Mouse (Mus musculus) heart, embryonic 15.5 days (tissue): ENCODE measurements around the gene St8sia1. TPM values are rescaled to one million over a fixed set of nuclear protein-coding genes. Genes with fewer than 3 reads are reported as not detected.

Source experiments
- ATAC-seq: fragments of 200-750 bp; cut with Nextera tagmentation; replicated peaks from 2 replicates; pipeline ENCODE4 v1.8.0; 2017; ENCODE audit warnings: low read depth, moderate TSS enrichment; ENCODE audit not compliant: insufficient number of reproducible peaks, insufficient read depth, low FRiP score
- H3K27ac ChIP-seq: fragments of 300-500 bp; sonication (generic); 2 replicates; pipeline ENCODE4 v1.5.1; 2015; ENCODE audit warnings: mild to moderate bottlenecking, inconsistent platforms
- H3K27me3 ChIP-seq: fragments of 300-500 bp; sonication (generic); 2 replicates; pipeline ENCODE4 v1.6.1; 2015; ENCODE audit warnings: inconsistent platforms
- H3K36me3 ChIP-seq: fragments of 300-500 bp; sonication (generic); 2 replicates; pipeline ENCODE4 v1.6.1; 2015; ENCODE audit warnings: mild to moderate bottlenecking, inconsistent platforms
- H3K4me1 ChIP-seq: fragments of 300-500 bp; sonication (generic); replicated peaks from 2 replicates; pipeline ENCODE4 v1.6.1; 2015; ENCODE audit warnings: inconsistent platforms
- H3K4me2 ChIP-seq: fragments of 300-500 bp; sonication (generic); 2 replicates; pipeline ENCODE4 v1.6.1; 2015; ENCODE audit warnings: inconsistent platforms, mild to moderate bottlenecking, moderate library complexity
- H3K4me3 ChIP-seq: fragments of 300-500 bp; sonication (generic); 2 replicates; pipeline ENCODE4 v1.5.1; 2015; ENCODE audit warnings: mild to moderate bottlenecking, inconsistent platforms
- H3K9ac ChIP-seq: fragments of 300-500 bp; sonication (generic); 2 replicates; pipeline ENCODE4 v1.6.1; 2015; ENCODE audit warnings: mild to moderate bottlenecking, inconsistent platforms
- H3K9me3 ChIP-seq: fragments of 300-500 bp; sonication (generic); replicated peaks from 2 replicates; pipeline ENCODE4 v1.6.1; 2016; ENCODE audit warnings: inconsistent platforms
- WGBS: fragments of 180-500 bp; shearing (Covaris S2); methylation state at CpG from one replicate; pipeline ENCODE4 v1.1.7; 2015; ENCODE audit warnings: mixed read lengths; 5-methylcytosine and 5-hydroxymethylcytosine counted together
- polyA plus RNA-seq: library from polyadenylated mRNA; unstranded; fragments of >200 nt; fragmentation: Nextera tagmentation; extraction: Ambion mirVana; gene quantifications from 2 replicates; pipeline ENCODE4 v1.2.1, GENCODE M21; 2015

St8sia1 gene
- polyA plus RNA-seq, 1 experiment from 2014 or later, result 0.88 TPM

DNA sequence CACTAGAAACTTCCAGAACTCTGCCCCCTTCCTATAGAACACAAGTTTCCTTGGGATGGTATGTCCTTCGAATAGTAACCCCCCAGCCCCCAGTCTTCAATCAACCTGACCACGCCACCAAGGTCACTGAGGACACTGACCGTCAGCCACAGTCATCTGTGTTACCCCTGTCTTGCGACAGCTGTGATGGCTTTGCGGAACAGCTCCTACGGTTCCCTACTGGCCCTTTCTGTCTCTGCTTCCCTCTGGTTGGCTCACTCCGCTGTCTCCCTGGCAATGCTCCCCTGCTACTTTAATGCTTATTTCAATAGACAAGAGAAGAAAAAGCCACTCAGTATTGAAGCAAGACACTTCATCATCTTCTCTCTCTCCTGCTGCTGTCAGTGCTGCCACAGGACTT is 170.8 kb downstream of the St8sia1 start:
- ATAC-seq, result no peak
- Histone ChIP-seq H3K4me2 (no peak overlapping the region), H3K9ac (no peak overlapping the region), H3K9me3 (no peaks in the 10 kb centered on the region), H3K4me1 (peaks cover 6% of the 10 kb centered on the region; the same call in 1 of the 2 replicates), H3K27ac (no peak overlapping the region), H3K27me3 (0 out of 2 replicates have a peak, but pooled peaks cover 4% of the 10 kb centered on the region), H3K36me3 (no peaks in the 10 kb centered on the region), H3K4me3 (no peak overlapping the region)
- 38% methylated on average over 7 of the region's 7 CpGs for WGBS

DNA sequence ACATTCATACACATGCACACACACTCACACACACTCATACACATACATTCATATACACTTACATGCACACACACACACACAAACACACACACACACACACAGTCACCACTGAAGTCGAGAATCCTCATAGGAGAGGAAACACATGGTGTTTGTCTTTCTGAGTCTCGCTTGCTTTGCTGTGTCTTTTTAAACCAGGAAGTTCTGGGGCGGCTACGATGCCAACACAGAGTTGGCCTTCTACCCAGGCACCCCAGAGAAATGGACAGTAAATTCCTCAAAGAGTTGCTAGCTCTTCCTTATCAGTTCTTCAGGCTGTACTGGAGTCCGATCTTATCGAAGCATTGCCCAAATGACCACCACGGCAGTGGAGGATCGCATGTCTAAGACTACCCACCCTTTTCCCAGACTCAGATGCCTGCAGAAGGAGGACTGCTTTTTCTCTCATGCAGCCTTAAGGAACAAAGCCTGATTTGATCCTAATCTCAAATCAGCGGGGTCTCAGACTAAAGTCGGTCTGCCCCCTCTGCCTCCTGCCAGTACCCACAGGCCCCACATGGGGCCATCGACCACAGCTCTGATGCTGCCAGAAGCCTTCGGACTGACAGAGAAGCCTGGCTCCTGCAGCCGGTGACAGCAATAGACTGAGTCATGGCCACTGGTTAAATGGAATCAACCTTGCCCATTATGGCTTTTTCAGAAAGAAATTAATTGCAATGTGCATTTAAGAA is 171.8 kb downstream of the St8sia1 start:
- no peak for ATAC-seq
- WGBS, result 36% methylated on average over 13 of the region's 13 CpGs
- no peak overlapping the region for H3K4me2 ChIP-seq

DNA sequence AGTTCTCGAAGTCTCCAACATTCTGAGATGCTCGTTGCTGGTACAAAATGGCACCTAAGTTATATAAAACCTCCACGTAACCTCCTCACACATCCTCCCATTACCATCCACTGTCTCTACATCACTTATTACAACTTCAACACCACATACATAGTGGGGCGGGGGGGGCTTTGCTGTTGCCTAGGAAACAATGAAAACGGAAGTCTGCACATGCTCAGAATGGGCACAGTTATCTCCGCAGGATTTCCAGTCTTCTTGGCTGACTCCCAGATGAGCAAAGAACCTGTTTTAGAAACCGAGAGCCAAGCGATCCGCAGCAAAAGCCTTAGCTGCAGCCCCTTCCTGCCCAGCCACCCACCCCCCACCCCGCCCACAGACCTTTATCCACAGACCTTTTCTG is 174.5 kb downstream of the St8sia1 start:
- Histone ChIP-seq H3K4me3 (no peak overlapping the region), H3K27me3 (0 out of 2 replicates have a peak, but pooled peaks cover 4% of the 10 kb centered on the region), H3K9ac (no peak overlapping the region), H3K36me3 (no peaks in the 10 kb centered on the region), H3K27ac (no peak overlapping the region), H3K9me3 (no peaks in the 10 kb centered on the region), H3K4me1 (peaks cover 9% of the 10 kb centered on the region), H3K4me2 (no peak overlapping the region)
- WGBS, result 80% methylated on average over 10 of the region's 10 CpGs
- ATAC-seq, result no peak

More for the DNA sequence above, 171.8 kb downstream of the St8sia1 start:
- H3K4me3 ChIP-seq, result no peak overlapping the region
- H3K4me1 ChIP-seq, result peaks cover 9% of the 10 kb centered on the region
- no peaks in the 10 kb centered on the region for H3K9me3 ChIP-seq
- no peaks in the 10 kb centered on the region for H3K36me3 ChIP-seq
- H3K27ac ChIP-seq, result no peak overlapping the region
- 0 out of 2 replicates have a peak, but pooled peaks cover 4% of the 10 kb centered on the region for H3K27me3 ChIP-seq
- no peak overlapping the region for H3K9ac ChIP-seq

DNA sequence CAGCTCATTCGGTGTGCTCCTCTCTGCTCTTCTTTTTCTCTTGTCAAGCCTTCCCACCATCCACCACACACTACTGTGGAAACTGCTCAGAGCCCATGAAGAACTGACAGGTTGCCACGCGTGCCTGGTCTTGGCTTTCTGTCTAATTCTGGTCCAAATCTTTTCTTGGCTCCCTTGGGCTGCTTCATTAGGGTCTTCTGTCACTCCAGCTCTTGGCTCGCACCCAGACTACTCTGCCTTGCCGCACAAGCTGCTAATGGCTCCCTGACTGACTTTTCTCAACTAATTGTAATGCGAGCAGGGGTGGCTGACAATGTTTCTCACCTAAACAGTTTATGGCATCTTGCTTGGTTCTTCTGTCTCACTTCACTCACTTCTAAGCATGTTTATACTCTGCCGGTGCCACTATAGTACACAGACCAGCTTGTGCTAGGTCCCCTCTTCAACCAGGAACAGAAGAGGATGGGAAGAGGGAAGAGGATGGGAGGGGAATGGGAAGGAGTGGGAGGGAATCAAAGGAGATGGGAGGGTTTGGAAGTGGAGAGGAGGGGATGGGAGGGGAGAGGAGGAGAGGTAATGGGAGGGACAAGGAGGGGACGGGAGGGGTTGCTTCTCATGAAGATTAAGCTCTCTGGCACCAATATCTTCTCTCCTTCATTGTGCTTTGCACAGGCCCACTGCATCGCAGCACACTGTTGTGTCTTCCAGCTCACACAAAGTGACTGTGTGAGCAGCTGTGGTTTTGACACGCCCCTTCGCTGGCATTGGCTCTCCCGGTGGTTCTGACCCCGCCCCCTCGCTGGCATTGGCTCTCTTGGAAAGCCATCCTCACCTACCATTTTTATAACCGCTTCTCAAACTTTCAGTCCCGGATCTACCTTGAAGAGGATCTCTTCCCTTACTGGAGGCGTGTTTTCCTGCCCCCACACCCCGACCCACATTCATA is 175.9 kb downstream of the St8sia1 start:
- no peaks in the 10 kb centered on the region for H3K36me3 ChIP-seq
- 44% methylated on average over 18 of the region's 18 CpGs for WGBS
- H3K9ac ChIP-seq, result no peak overlapping the region
- ATAC-seq, result no peak
- H3K4me3 ChIP-seq, result no peak overlapping the region
- no peak overlapping the region for H3K27ac ChIP-seq
- H3K9me3 ChIP-seq, result no peaks in the 10 kb centered on the region
- no peaks in the 10 kb centered on the region for H3K27me3 ChIP-seq
- H3K4me1 ChIP-seq, result peaks cover 9% of the 10 kb centered on the region
- peak overlapping the region; percentile 8; the same call in 1 of the 2 replicates for H3K4me2 ChIP-seq

DNA sequence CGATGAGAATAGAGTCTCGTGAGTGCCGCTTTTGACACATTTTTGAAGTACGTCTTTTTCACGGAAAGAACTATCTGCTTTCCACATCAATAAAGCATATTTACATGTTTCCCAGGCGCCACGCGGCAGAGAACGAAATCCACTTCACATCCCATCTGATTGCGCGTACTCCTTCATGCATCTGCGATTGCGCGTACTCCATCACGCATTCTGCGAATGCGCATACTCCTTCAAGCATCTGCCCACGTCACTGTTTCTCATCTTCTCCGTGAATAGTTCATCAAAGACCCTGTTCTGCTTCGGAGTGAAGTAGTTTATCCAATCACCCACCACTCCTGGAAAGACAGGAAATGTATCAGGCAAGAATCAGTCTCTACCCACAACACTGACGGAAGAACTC is 178.1 kb downstream of the St8sia1 start:
- no peak overlapping the region for H3K4me3 ChIP-seq
- WGBS, result 85% methylated on average over 21 of the region's 21 CpGs
- ATAC-seq, result no peak
- peaks cover 7% of the 10 kb centered on the region; the same call in 1 of the 2 replicates for H3K4me1 ChIP-seq
- H3K27ac ChIP-seq, result no peak overlapping the region
- H3K36me3 ChIP-seq, result no peaks in the 10 kb centered on the region
- H3K9me3 ChIP-seq, result no peaks in the 10 kb centered on the region
- H3K9ac ChIP-seq, result no peak overlapping the region
- no peak overlapping the region for H3K4me2 ChIP-seq
- no peaks in the 10 kb centered on the region for H3K27me3 ChIP-seq

DNA sequence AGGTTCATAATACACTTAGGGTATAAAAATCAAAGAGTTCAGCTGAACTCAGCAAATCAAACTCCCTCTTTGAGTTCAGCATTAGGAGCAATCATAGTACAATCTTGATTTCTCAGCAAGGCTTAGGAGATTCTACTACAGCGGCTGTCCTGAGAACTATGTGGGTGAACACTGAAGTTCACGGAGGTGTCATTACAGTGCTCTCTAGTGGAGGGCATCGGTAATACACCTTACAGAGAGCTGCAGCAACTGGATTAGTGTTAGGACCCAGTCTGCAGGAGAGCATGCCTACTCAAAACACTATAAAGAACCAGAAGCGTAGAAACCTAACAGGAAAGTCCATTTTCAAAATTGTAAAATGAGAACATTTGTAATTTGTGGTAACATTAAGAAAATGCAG is 178.9 kb downstream of the St8sia1 start:
- H3K36me3 ChIP-seq, result no peaks in the 10 kb centered on the region
- no peak for ATAC-seq
- 30% methylated on average over 4 of the region's 4 CpGs for WGBS
- no peak overlapping the region for H3K27ac ChIP-seq
- H3K4me3 ChIP-seq, result no peak overlapping the region
- H3K9ac ChIP-seq, result no peak overlapping the region
- H3K9me3 ChIP-seq, result no peaks in the 10 kb centered on the region
- H3K27me3 ChIP-seq, result no peaks in the 10 kb centered on the region
- H3K4me2 ChIP-seq, result no peak overlapping the region
- H3K4me1 ChIP-seq, result peaks cover 7% of the 10 kb centered on the region; the same call in 1 of the 2 replicates

DNA sequence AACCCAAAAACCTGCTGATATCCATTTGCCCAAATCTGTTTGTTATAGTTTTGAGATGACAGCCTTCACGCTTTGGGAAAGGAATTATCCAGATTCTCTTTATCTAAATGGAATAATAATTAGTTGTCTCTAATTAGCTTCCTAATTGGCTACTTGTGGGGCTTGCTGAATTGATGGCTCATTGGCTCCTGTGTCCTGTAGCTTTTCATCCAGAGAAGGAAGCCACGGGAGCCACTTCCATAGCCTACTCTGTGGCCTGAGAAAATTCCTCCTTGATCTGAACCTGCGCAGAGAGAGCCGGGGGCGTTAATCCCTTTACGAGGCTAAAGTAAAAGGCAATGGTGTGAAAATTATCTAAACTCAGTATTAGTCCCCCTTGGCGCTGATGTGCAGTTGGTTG is 183.0 kb downstream of the St8sia1 start:
- peaks cover 5% of the 10 kb centered on the region; the same call in 1 of the 2 replicates for H3K4me1 ChIP-seq
- no peak for ATAC-seq
- no peaks in the 10 kb centered on the region for H3K36me3 ChIP-seq
- H3K4me2 ChIP-seq, result no peak overlapping the region
- 76% methylated on average over 7 of the region's 7 CpGs for WGBS
- no peak overlapping the region for H3K9ac ChIP-seq
- H3K27ac ChIP-seq, result no peak overlapping the region
- no peaks in the 10 kb centered on the region for H3K27me3 ChIP-seq
- H3K4me3 ChIP-seq, result no peak overlapping the region
- H3K9me3 ChIP-seq, result no peaks in the 10 kb centered on the region

DNA sequence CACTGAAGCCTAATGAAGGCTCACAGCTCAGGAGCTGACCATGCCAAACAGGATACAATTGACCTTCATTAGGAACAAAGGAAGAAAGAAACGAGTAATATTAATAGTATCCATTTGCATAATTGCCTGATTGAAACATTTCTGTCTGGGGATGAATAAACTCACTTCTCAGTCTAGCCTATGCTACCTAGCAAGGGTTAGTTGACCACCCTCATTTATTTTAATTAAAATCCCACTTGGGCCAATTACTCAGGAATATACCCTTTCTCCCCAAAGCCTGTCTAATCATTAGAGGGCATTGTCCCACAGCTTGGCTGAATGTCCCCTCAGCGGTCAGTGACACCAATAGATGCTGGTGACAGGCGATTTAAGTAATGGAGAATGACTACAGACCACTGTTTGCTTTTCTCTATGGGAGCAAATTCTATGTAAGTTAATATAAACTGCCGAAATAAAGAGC is 183.6 kb downstream of the St8sia1 start:
- no peak for ATAC-seq

DNA sequence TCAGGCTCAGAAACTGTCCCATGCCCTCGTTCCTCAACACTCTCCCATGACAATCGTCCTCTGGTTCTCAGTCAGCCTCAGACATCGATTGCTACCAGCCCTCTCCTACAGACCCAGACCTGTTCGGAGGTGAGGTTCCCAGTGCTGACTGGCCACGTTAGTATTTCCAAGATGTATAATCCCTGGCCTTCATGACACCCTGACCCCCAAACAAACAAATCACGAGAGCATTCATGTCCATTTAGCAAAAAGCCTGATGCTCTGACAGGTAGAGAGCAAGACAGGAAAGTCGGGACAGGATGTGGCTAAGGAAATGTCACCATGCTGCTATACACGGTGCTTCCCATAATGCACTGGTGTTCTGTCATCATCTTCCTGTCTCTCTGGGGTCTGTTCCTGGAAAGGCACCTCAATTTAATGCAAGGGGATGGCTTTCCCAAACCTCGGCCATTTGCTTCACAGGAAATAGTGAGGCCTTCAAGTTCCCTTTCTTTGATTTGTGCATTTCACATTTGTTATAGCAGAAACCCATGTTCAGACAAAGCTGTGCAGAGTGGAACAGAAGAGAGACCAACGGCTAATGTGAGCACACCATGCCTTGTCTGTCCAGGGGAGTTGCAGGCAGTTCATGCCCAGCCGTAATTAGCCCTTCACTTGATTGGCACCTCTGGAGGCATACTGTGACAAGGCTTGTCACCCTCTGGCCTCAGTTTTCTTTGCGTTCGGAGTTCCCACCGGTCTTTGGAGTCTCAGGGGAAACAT is 184.3 kb downstream of the St8sia1 start:
- Histone ChIP-seq H3K4me3 (no peak overlapping the region), H3K27ac (no peak overlapping the region), H3K4me2 (no peak overlapping the region), H3K36me3 (peaks cover 3% of the 10 kb centered on the region; the same call in 1 of the 2 replicates), H3K9me3 (no peaks in the 10 kb centered on the region), H3K27me3 (no peaks in the 10 kb centered on the region), H3K9ac (no peak overlapping the region), H3K4me1 (peaks cover 5% of the 10 kb centered on the region; the same call in 1 of the 2 replicates)
- WGBS, result 72% methylated on average over 14 of the region's 14 CpGs
- ATAC-seq, result no peak

More for the DNA sequence above, 183.6 kb downstream of the St8sia1 start:
- Histone ChIP-seq H3K4me3 (no peak overlapping the region), H3K9ac (no peak overlapping the region), H3K4me2 (no peak overlapping the region), H3K27me3 (no peaks in the 10 kb centered on the region), H3K36me3 (peaks cover 2% of the 10 kb centered on the region; the same call in 1 of the 2 replicates), H3K27ac (no peak overlapping the region), H3K9me3 (no peaks in the 10 kb centered on the region), H3K4me1 (peaks cover 5% of the 10 kb centered on the region; the same call in 1 of the 2 replicates)
- WGBS, result 82% methylated on average over 4 of the region's 4 CpGs

DNA sequence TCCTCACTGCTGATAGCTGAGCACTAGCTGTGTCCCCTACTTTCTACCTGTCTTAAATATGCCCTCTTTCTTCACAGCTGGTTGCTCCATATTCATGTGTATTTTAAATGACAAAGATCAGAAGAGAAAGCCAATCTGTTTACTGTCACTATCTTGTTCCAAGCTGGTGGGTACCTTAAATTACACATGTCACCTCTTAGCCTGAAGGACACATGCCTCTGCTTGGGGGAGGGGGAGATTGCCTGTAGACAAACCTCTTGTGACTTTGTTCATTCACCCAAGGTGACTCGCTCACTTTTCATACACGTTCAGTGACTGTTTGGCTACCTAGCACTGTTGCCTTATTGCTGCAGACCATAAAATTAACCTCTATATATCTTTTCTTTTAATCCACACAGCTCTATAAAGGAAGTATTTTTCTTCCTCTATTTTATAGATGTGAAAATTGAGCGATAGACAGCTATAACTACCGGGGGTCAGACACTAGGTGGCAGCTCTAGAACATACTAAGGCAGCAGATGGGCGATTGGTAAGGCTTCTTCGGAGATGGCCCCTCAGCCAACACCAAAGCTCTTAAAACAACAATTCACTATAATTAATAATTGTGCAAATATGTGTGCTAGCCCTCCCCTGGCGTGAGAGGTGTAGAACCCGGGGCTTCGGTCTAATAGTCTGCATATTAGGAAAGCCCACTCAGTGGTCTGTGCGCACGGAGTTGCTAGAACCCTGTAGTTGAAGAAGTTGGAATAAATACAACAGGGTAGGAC is 185.0 kb downstream of the St8sia1 start:
- no peak; the same call in 1 of the 2 replicates for ATAC-seq
- H3K4me2 ChIP-seq, result no peak overlapping the region
- H3K9ac ChIP-seq, result no peak overlapping the region

More for the DNA sequence above, 185.0 kb downstream of the St8sia1 start:
- Histone ChIP-seq H3K27ac (no peak overlapping the region), H3K4me3 (no peak overlapping the region), H3K4me1 (peaks cover 5% of the 10 kb centered on the region; the same call in 1 of the 2 replicates), H3K27me3 (no peaks in the 10 kb centered on the region), H3K36me3 (peaks cover 8% of the 10 kb centered on the region; the same call in 1 of the 2 replicates), H3K9me3 (no peaks in the 10 kb centered on the region)
- WGBS, result 44% methylated on average over 11 of the region's 11 CpGs
